ENCODE assay signal across 8 mouse cellular contexts in the genomic region with DNA sequence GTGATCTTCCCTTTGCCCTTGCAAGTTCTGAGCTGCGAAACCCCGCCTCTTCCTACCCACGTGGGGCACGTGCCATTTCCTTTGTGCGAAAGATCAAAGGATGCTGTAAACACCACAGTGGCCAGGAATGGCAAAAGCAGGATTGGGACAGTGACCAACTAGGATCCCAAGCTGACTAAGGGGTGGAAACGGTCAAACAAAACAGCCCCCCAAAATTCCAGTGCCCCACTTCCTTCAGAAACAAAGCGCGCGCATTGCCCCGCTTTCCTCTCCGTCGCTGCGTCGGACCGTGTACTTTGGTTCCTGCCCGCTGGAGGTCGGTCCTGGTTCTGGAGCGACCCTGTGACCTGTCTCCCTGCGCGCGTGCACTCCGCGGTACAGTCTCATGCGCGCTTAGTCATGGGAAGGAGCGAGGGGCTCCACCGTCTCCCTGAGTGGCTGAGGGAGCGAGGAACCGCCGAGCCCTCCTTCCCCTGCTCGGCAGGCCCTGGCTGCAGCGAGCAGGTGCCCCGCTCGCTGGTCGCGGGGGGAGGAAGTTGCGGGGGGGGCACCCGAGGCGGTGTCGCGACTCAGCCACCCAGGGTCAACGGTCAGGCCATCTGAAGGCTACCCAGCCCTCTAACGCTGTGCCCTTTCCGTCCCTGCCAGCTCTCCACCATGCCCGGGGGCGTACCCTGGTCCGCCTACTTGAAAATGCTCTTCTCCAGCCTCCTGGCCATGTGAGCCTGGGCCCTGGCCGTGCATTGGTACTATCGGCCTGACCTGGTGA. TPM values are rescaled to one million over a fixed set of nuclear protein-coding genes. Genes with fewer than 3 reads are reported as not detected.
DNase-seq lines count a peak whose midpoint lies in the region; ATAC-seq and TF ChIP-seq lines count a peak whose summit lies in the region.
"Not testable (repeated sequence)": the region's sequence is repeated elsewhere in the genome, so short reads cannot be mapped to it uniquely, and the experiment has no call there.

A gene (plus strand): TSS at position 410 of the 769 bp plus-strand sequence.

- H3K4me2 ChIP-seq in hindbrain, embryonic 11.5 days (replicated peaks; ENCODE audit: low read depth, low read length): peak within 1 kb of the TSS; percentile 79
- peak within 1 kb of the TSS; percentile 63 for H3K4me2 ChIP-seq in lung, postnatal 0 days (replicated peaks; ENCODE audit: low read depth, low read length)

- H3K36me3 ChIP-seq in hindbrain, embryonic 11.5 days (ENCODE audit: control insufficient read depth, insufficient read depth, low read length); lung, postnatal 0 days (ENCODE audit: insufficient read depth, low read length): not testable (repeated sequence)

- not testable (repeated sequence) for TF ChIP-seq CTCF in Patski (IDR thresholded peaks at IDR 0.05)
- peak; percentile 34; the same call in 1 of the 2 replicates for TF ChIP-seq CTCF in lung, postnatal 0 days (IDR thresholded peaks at IDR 0.05)

- CTCF ChIA-PET in Patski (lab: Charles Lee): not testable (repeated sequence)

- H3K9me3 ChIP-seq in hindbrain, embryonic 11.5 days (ENCODE audit: control insufficient read depth, low read length); lung, postnatal 0 days (ENCODE audit: low read length): not testable (repeated sequence)

- peak within 1 kb of the TSS; percentile 81 for H3K9ac ChIP-seq in hindbrain, embryonic 11.5 days (ENCODE audit: low read depth, low read length)
- not testable (repeated sequence) for H3K9ac ChIP-seq in lung, postnatal 0 days (replicated peaks; ENCODE audit: low read depth)

- H3K4me1 ChIP-seq in hindbrain, embryonic 11.5 days (replicated peaks; ENCODE audit: control insufficient read depth, insufficient read depth, low read length); lung, postnatal 0 days (ENCODE audit: insufficient read depth, low read depth, low read length): not testable (repeated sequence)

- not testable (repeated sequence) for DNase-seq in Patski (ENCODE audit: low read depth, low spot score)
- DNase-seq in cerebellum, postnatal 10 days: peak; percentile 61 to 64
- peak; percentile 19 to 29 for DNase-seq in frontal cortex, postnatal 10 days (ENCODE audit: low spot score in 2 of 2)
- peak; percentile 75 for DNase-seq in hindbrain, embryonic 11.5 days (ENCODE audit: low spot score)
- DNase-seq in layer of hippocampus, postnatal 10 days (ENCODE audit: low spot score in 2 of 2): peak; percentile 46 to 49
- DNase-seq in lung, postnatal 0 days (ENCODE audit: low spot score): peak; percentile 6
- peak; percentile 3 for DNase-seq in ovary, postnatal 14 days (ENCODE audit: low spot score)
- peak; percentile 27 to 38 for DNase-seq in thymus, postnatal 10 days (ENCODE audit: low spot score in 2 of 2)

- in situ Hi-C loops in Patski (cut with MboI; ENCODE audit: low pct_unique_long_range_greater_than_20kb): loop anchor here (5.0 kb wide), 1 partner anchor 863 kb away; no protein-coding TSS in a partner anchor

- H3K27ac ChIP-seq in hindbrain, embryonic 11.5 days (ENCODE audit: low read depth, low read length); lung, postnatal 0 days (ENCODE audit: low read length): not testable (repeated sequence)

- ATAC-seq in Patski: peak; percentile 57
- ATAC-seq in hindbrain, embryonic 11.5 days (ENCODE audit: low FRiP score): peak; percentile 95
- ATAC-seq in lung, postnatal 0 days: peak; percentile 87

- WGBS in hindbrain, embryonic 11.5 days: 4% methylated on average over 33 of the region's 49 CpGs
- WGBS in lung, postnatal 0 days: 1% methylated on average over 37 of the region's 49 CpGs

- TF ChIP-seq EP300 in lung, postnatal 0 days (IDR thresholded peaks at IDR 0.05): not testable (repeated sequence)

- POLR2A ChIA-PET in Patski (lab: Charles Lee): not testable (repeated sequence)

- H3K27me3 ChIP-seq in Patski; hindbrain, embryonic 11.5 days (ENCODE audit: control insufficient read depth, insufficient read depth, low read length); lung, postnatal 0 days (replicated peaks; ENCODE audit: insufficient read depth, low read length): not testable (repeated sequence)

- peak within 1 kb of the TSS; percentile 45 for H3K4me3 ChIP-seq in hindbrain, embryonic 11.5 days (ENCODE audit: low read depth, low read length)
- H3K4me3 ChIP-seq in lung, postnatal 0 days (ENCODE audit: low read depth, low read length): peak within 1 kb of the TSS; percentile 35

RNA-seq across cellular contexts. Expression of the gene that starts here (rescaled TPM):
- polyA plus RNA-seq in Patski (2021): 31.7 TPM
- polyA plus RNA-seq in hindbrain, embryonic 11.5 days (2014; fragmentation: Nextera tagmentation; extraction: Ambion mirVana): 91.7 and 93.5 TPM in 2 replicates
- total RNA-seq in layer of hippocampus, postnatal 10 days (2021): 10 to 100 TPM; 23.3 to 27.8 TPM
- polyA plus RNA-seq in lung, postnatal 0 days (2015; fragmentation: Nextera tagmentation; extraction: Ambion mirVana): 34.0 and 37.0 TPM in 2 replicates
